Comparison of ENCODE assay signal across 16 mouse cellular contexts in genomic region chr10:71106491-71107205, GRCm38 (mm10). TPM values are rescaled to one million over a fixed set of nuclear protein-coding genes. Genes with fewer than 3 reads are reported as not detected.
"Had no signal": no experiment of that assay in that cellular context is flagged by ENCODE, and none has a peak within 500 bp of the region (broad histone marks: within the 10 kb centered on the region; RNA-seq: fewer than 3 reads in every experiment).

No protein-coding gene starts in this region.

- H3K9me3 ChIP-seq: liver, embryonic 13.5 days; lung, embryonic 15.5 days; midbrain, embryonic 13.5 days had no signal

- H3K4me2 ChIP-seq: limb, embryonic 12.5 days; liver, embryonic 13.5 days; lung, embryonic 15.5 days; midbrain, embryonic 13.5 days had no signal

- DNase-seq: kidney, adult 18-20 months; layer of hippocampus, adult 9-11 months; layer of hippocampus, postnatal 36 days; liver; liver, embryonic 13.5 days; liver, postnatal 0 days; lung, postnatal 14 days; right cerebral cortex, adult 18-20 months; right cerebral cortex, postnatal 25 days; thymus, adult 18-20 months; thymus, postnatal 14 days had no signal

- H3K27me3 ChIP-seq: limb, embryonic 12.5 days; liver, embryonic 13.5 days; lung, embryonic 15.5 days; midbrain, embryonic 13.5 days had no signal

- ATAC-seq: liver, postnatal 0 days; midbrain, embryonic 13.5 days had no signal

- H3K27ac ChIP-seq: kidney, postnatal 0 days; limb, embryonic 12.5 days; liver, embryonic 13.5 days; lung, embryonic 15.5 days; macrophage; midbrain, embryonic 13.5 days had no signal

- H3K36me3 ChIP-seq: limb, embryonic 12.5 days; liver, embryonic 13.5 days; lung, embryonic 15.5 days; midbrain, embryonic 13.5 days had no signal

- H3K4me3 ChIP-seq: limb, embryonic 12.5 days; liver, embryonic 13.5 days; lung, embryonic 15.5 days; midbrain, embryonic 13.5 days had no signal

- H3K4me1 ChIP-seq: liver, embryonic 13.5 days; lung, embryonic 15.5 days; midbrain, embryonic 13.5 days had no signal

- H3K9ac ChIP-seq: limb, embryonic 12.5 days; liver, embryonic 13.5 days; liver, postnatal 0 days; lung, embryonic 15.5 days; midbrain, embryonic 13.5 days had no signal

RNA-seq across cellular contexts. Expression of gene Bicc1, which starts 52.9 kb away (rescaled TPM):
- polyA plus RNA-seq: macrophage had no signal
